Mouse (Mus musculus) thymus, adult 2 months (tissue): Measurements from ENCODE around the gene Bard1. TPM values are rescaled to one million over a fixed set of nuclear protein-coding genes. Genes with fewer than 3 reads are reported as not detected.

Experiments used
- DNase-seq: peaks from one replicate; pipeline ENCODE4 v3.0.0; 2021
- H3K27ac ChIP-seq: fragments of 200-500 bp; 2 replicates; pipeline ENCODE4 v1.5.1; 2012; ENCODE audit warnings: low read length, control low read depth; ENCODE audit not compliant: control insufficient read depth, insufficient read depth
- H3K27me3 ChIP-seq: fragments of 200-500 bp; 2 replicates; pipeline ENCODE4 v1.6.1; 2012; ENCODE audit warnings: mild to moderate bottlenecking, low read length, moderate library complexity, mixed read lengths; ENCODE audit not compliant: control insufficient read depth, insufficient read depth
- H3K36me3 ChIP-seq: fragments of 200-500 bp; 2 replicates; pipeline ENCODE4 v1.6.1; 2012; ENCODE audit warnings: mild to moderate bottlenecking, low read length, moderate library complexity; ENCODE audit not compliant: control insufficient read depth, insufficient read depth
- H3K4me1 ChIP-seq: fragments of 200-500 bp; replicated peaks from 2 replicates; pipeline ENCODE4 v1.6.1; 2012; ENCODE audit warnings: low read length; ENCODE audit not compliant: control insufficient read depth, insufficient read depth
- H3K4me3 ChIP-seq: fragments of 200-500 bp; 2 replicates; pipeline ENCODE4 v1.5.1; 2012; ENCODE audit warnings: mild to moderate bottlenecking, low read length, control low read depth, moderate library complexity; ENCODE audit not compliant: control insufficient read depth, insufficient read depth
- CTCF ChIP-seq: fragments of 200-500 bp; IDR thresholded peaks from 2 replicates; pipeline ENCODE4 v1.5.1; 2012; ENCODE audit warnings: mild to moderate bottlenecking, control low read depth, low read length, moderate library complexity, borderline replicate concordance; ENCODE audit not compliant: control insufficient read depth, poor library complexity, insufficient read depth; ENCODE audit errors: extremely low read depth
- POLR2A ChIP-seq: fragments of 200-500 bp; IDR thresholded peaks from 2 replicates; pipeline ENCODE4 v1.6.1; 2012; ENCODE audit warnings: mild to moderate bottlenecking, low read length, control low read depth, moderate library complexity; ENCODE audit not compliant: control insufficient read depth, poor library complexity, insufficient read depth; ENCODE audit errors: extremely low read depth
- WGBS: fragments of 180-500 bp; shearing (Covaris S2); methylation state at CpG from one replicate; pipeline ENCODE4 v1.1.7; 2018; 5-methylcytosine and 5-hydroxymethylcytosine counted together
- polyA plus RNA-seq: library from polyadenylated mRNA; depleted of rRNA; stranded (reverse); fragments of >200 nt; gene quantifications from 2 replicates; pipeline ENCODE4 v1.2.3, GENCODE M21; 2012

Gene Bard1
- polyA plus RNA-seq, 1 experiment, result 9.8 TPM

- no peaks in the 10 kb centered on the region for H3K4me1 ChIP-seq
- H3K4me3 ChIP-seq, result no peak overlapping the region
- H3K27ac ChIP-seq, result no peak overlapping the region
- no peaks in the 10 kb centered on the region for H3K27me3 ChIP-seq
- 93% methylated on average over 1 of the region's 1 CpGs for WGBS
- DNase-seq, result no peak
- peaks cover 5% of the 10 kb centered on the region for H3K36me3 ChIP-seq
- no peak for TF ChIP-seq POLR2A
- no peak for TF ChIP-seq CTCF
Observed at GRCm38 (mm10) chr1:71055454-71055853, 47.5 kb downstream of the Bard1 start.

- no peak for DNase-seq
- no peaks in the 10 kb centered on the region for H3K27me3 ChIP-seq
- H3K36me3 ChIP-seq, result peaks cover 5% of the 10 kb centered on the region
- no peak overlapping the region for H3K4me3 ChIP-seq
- no peaks in the 10 kb centered on the region for H3K4me1 ChIP-seq
- no peak overlapping the region for H3K27ac ChIP-seq
- WGBS, result 97% methylated on average over 2 of the region's 2 CpGs
- no peak for TF ChIP-seq CTCF
- TF ChIP-seq POLR2A, result no peak
Observed at GRCm38 (mm10) chr1:71052756-71053155, 50.2 kb downstream of the Bard1 start.

GRCm38 (mm10) chr1:71052252-71052651, 50.7 kb downstream of the Bard1 start:
- no peak for DNase-seq
- H3K27ac ChIP-seq, result no peak overlapping the region
- 96% methylated on average over 3 of the region's 3 CpGs for WGBS
- H3K4me1 ChIP-seq, result no peaks in the 10 kb centered on the region
- TF ChIP-seq POLR2A, result no peak
- TF ChIP-seq CTCF, result no peak
- H3K36me3 ChIP-seq, result peaks cover 5% of the 10 kb centered on the region
- H3K27me3 ChIP-seq, result no peaks in the 10 kb centered on the region
- H3K4me3 ChIP-seq, result no peak overlapping the region

- 78% methylated on average over 2 of the region's 2 CpGs for WGBS
- no peaks in the 10 kb centered on the region for H3K36me3 ChIP-seq
- TF ChIP-seq CTCF (no peak), POLR2A (no peak)
- H3K27ac ChIP-seq, result no peak overlapping the region
- no peak overlapping the region for H3K4me3 ChIP-seq
- no peaks in the 10 kb centered on the region for H3K4me1 ChIP-seq
- H3K27me3 ChIP-seq, result no peaks in the 10 kb centered on the region
- DNase-seq, result no peak
Observed at GRCm38 (mm10) chr1:71045141-71045540, 57.8 kb downstream of the Bard1 start.

GRCm38 (mm10) chr1:71043951-71044350, 59.0 kb downstream of the Bard1 start:
- no peaks in the 10 kb centered on the region for H3K4me1 ChIP-seq
- no peak for TF ChIP-seq CTCF
- no peak for TF ChIP-seq POLR2A
- H3K27me3 ChIP-seq, result no peaks in the 10 kb centered on the region
- WGBS, result 97% methylated on average over 3 of the region's 3 CpGs
- no peaks in the 10 kb centered on the region for H3K36me3 ChIP-seq
- DNase-seq, result no peak
- H3K4me3 ChIP-seq, result no peak overlapping the region
- H3K27ac ChIP-seq, result no peak overlapping the region

GRCm38 (mm10) chr1:71036999-71037398, 65.9 kb downstream of the Bard1 start:
- WGBS, result 87% methylated on average over 7 of the region's 7 CpGs

GRCm38 (mm10) chr1:71035565-71035964, 67.4 kb downstream of the Bard1 start:
- 91% methylated on average over 1 of the region's 1 CpGs for WGBS

More at GRCm38 (mm10) chr1:71036999-71037398, 65.9 kb downstream of the Bard1 start:
- no peak for DNase-seq
- H3K27ac ChIP-seq, result no peak overlapping the region
- H3K4me3 ChIP-seq, result no peak overlapping the region
- no peak for TF ChIP-seq POLR2A
- TF ChIP-seq CTCF, result peak; percentile 47; the same call in 1 of the 2 replicates
- H3K27me3 ChIP-seq, result no peaks in the 10 kb centered on the region
- no peaks in the 10 kb centered on the region for H3K4me1 ChIP-seq
- no peaks in the 10 kb centered on the region for H3K36me3 ChIP-seq

More at GRCm38 (mm10) chr1:71035565-71035964, 67.4 kb downstream of the Bard1 start:
- DNase-seq, result no peak
- no peaks in the 10 kb centered on the region for H3K4me1 ChIP-seq
- 0 out of 2 replicates have a peak, but pooled peaks cover under 1% of the 10 kb centered on the region for H3K36me3 ChIP-seq
- H3K27ac ChIP-seq, result no peak overlapping the region
- no peaks in the 10 kb centered on the region for H3K27me3 ChIP-seq
- H3K4me3 ChIP-seq, result no peak overlapping the region
- TF ChIP-seq POLR2A (no peak), CTCF (no peak)
